Mouse (Mus musculus): ENCODE measurements at regions not wholly inside any gene's neighbourhood (a gene's known extent, or its start where the extent isn't known, plus 50 kb on each side); places are given as distances from the start of the nearest gene placed in this dataset.

- TF ChIP-seq CTCF (IDR thresholded peaks at IDR 0.05; ENCODE audit: low read depth): no peak
- no peak for TF ChIP-seq EP300 (optimal IDR thresholded peaks at IDR 0.05)
Observed at GRCm38 (mm10) chr14:87775332-87775890, 359.0 kb downstream of the Tdrd3 start.

All from stomach, postnatal 0 days (tissue).